Mouse (Mus musculus) liver, embryonic 14 days (tissue): Measurements from ENCODE around the gene Ide. TPM values are rescaled to one million over a fixed set of nuclear protein-coding genes. Genes with fewer than 3 reads are reported as not detected.

Source experiments
- polyA plus RNA-seq: library from polyadenylated mRNA; depleted of rRNA; stranded (reverse); fragments of >200 nt; gene quantifications from 2 replicates; pipeline ENCODE4 v1.2.3, GENCODE M21; 2012; rRNA removed

Ide gene
- polyA plus RNA-seq = 9.6 and 11.5 TPM in 2 replicates

GRCm38 (mm10) chr19:37337752-37338151, at the start of gene Ide:
Gene Ide, minus strand, starts transcription at chr19:37337852.

DNA sequence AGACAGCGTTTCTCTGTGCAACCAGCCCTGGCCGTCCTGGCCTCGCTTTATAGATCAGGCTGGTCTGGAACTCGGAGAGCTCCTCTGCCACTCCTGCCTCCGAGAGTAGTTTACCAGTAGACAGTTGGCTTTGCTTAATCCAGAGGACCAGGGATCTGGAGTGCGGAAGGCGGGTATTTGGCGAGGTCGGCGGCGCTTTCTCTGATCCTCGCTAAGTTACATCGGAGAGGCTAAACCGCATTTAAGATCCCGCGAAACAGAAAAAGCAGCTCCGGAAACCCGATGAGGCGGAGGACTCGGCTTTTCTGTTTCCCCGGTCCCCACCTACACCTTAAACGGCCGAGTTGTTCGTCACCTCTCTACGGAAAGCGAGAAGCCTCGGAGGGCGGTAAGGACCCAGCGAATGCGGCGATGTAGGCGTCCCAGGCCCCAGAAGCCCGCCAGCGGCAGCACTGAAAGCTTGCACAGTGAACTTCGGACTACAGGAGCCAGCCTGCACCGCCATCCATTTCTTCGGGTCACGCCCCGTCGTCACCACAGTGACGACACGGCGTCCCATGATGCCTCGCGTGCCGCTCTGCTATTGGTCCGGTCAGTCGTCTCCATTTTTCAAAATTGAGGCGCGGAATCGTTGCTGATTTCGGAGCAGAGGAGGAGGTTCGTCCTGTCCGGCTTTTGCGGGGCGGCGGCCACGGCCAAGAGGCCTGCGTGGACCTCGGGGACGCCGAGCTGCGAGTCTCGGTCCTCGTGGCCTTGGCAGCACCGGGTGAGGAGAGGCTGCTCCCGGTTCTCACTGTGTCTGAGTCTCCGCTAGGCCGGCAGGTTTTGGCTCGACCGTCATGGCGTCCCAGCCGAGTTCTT, 38.3 kb upstream of the Ide start, which contains the start of gene Kif11:
Gene Kif11 (plus strand): TSS at position 649 of the 861 bp plus-strand sequence.

Other genes with a start within 250 kb of the Ide start
- 68.6 and 75.0 TPM in 2 replicates for gene March5, start 130.3 kb downstream of the Ide start, polyA plus RNA-seq
- gene Cpeb3, start 129.3 kb downstream of the Ide start, polyA plus RNA-seq = 1.8 and 2.5 TPM in 2 replicates
- gene Kif11, start 38.6 kb upstream of the Ide start, polyA plus RNA-seq = 35.7 and 44.0 TPM in 2 replicates
- gene Hhex, start 97.0 kb upstream of the Ide start, polyA plus RNA-seq = 8.0 and 10.5 TPM in 2 replicates
- 17.4 and 19.7 TPM in 2 replicates for gene Exoc6, start 212.6 kb upstream of the Ide start, polyA plus RNA-seq